8 mouse cellular contexts compared by ENCODE assay signal in the genomic region with DNA sequence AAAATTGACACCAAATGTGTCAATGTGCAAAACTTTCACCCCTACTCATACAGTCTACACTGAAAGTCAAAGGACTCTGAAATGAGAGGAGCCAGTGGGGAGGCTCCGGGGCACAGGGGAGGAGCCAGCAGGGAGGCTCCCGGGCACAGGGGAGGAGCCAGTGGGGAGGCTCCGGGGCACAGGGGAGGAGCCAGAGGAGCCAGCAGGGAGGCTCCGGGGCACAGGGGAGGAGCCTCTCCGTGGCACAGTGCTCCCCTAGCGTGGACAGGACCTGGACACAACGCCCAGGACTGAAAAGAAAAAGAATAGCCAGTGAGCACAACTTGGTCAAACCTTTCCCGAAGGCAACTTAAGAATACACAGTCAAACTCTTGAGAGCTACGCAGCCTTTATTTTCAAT. TPM values are rescaled to one million over a fixed set of nuclear protein-coding genes. Genes with fewer than 3 reads are reported as not detected.
DNase-seq lines count a peak whose midpoint lies in the region; ATAC-seq and TF ChIP-seq lines count a peak whose summit lies in the region.

No protein-coding gene starts in this region.

- peak; percentile 53; the same call in 1 of the 2 replicates for ATAC-seq in forebrain, embryonic 12.5 days (ENCODE audit: low FRiP score)
- no peak for ATAC-seq in forebrain, postnatal 0 days
- peak; percentile 77; the same call in 1 of the 2 replicates for ATAC-seq in heart, postnatal 0 days (ENCODE audit: insufficient read depth, low read depth)
- ATAC-seq in liver, embryonic 15.5 days (ENCODE audit: insufficient read depth) = peak; percentile 100

- no peak for DNase-seq in forebrain, postnatal 0 days
- DNase-seq in MEL-GATA-1-ER (ENCODE audit: extremely low read depth, low read depth) = peak; percentile 51
- no peak for DNase-seq in heart, postnatal 0 days (ENCODE audit: low spot score)
- DNase-seq in yolk sac, embryonic 10.5 days (ENCODE audit: low spot score) = peak; percentile 24
- DNase-seq in right cerebral cortex, postnatal 10 days (ENCODE audit: low spot score in 2 of 2) = no peak
- DNase-seq in gastrocnemius, postnatal 36 days = no peak

- no peaks in the 10 kb centered on the region for H3K27me3 ChIP-seq in forebrain, embryonic 12.5 days
- H3K27me3 ChIP-seq in forebrain, postnatal 0 days (ENCODE audit: insufficient read depth, low read length) = no peaks in the 10 kb centered on the region
- no peaks in the 10 kb centered on the region for H3K27me3 ChIP-seq in heart, postnatal 0 days (ENCODE audit: control insufficient read depth, insufficient read depth, low read length)
- H3K27me3 ChIP-seq in liver, embryonic 15.5 days = no peaks in the 10 kb centered on the region

- no peak overlapping the region for H3K4me3 ChIP-seq in forebrain, embryonic 12.5 days (replicated peaks)
- H3K4me3 ChIP-seq in forebrain, postnatal 0 days (ENCODE audit: low read depth, low read length) = no peak overlapping the region
- H3K4me3 ChIP-seq in heart, postnatal 0 days (ENCODE audit: low read depth, low read length) = no peak overlapping the region
- H3K4me3 ChIP-seq in liver, embryonic 15.5 days (replicated peaks) = peak overlapping the region; percentile 26

- H3K4me1 ChIP-seq in forebrain, embryonic 12.5 days = no peaks in the 10 kb centered on the region
- no peaks in the 10 kb centered on the region for H3K4me1 ChIP-seq in forebrain, postnatal 0 days (ENCODE audit: insufficient read depth)
- no peaks in the 10 kb centered on the region for H3K4me1 ChIP-seq in heart, postnatal 0 days (ENCODE audit: control insufficient read depth, insufficient read depth)
- H3K4me1 ChIP-seq in liver, embryonic 15.5 days (replicated peaks) = peaks cover 21% of the 10 kb centered on the region

- WGBS in forebrain, embryonic 12.5 days = 26% methylated on average over 9 of the region's 9 CpGs
- WGBS in forebrain, postnatal 0 days = 31% methylated on average over 9 of the region's 9 CpGs
- 38% methylated on average over 9 of the region's 9 CpGs for WGBS in heart, postnatal 0 days
- 18% methylated on average over 9 of the region's 9 CpGs for WGBS in liver, embryonic 15.5 days (ENCODE audit: insufficient replicate concordance)

- intact Hi-C loops in gastrocnemius, postnatal 36 days (cut with DNase I) = no loop called here

- no peak for TF ChIP-seq EP300 in heart, postnatal 0 days (IDR thresholded peaks at IDR 0.05; ENCODE audit: low read depth)

- H3K36me3 ChIP-seq in forebrain, embryonic 12.5 days (replicated peaks) = no peaks in the 10 kb centered on the region
- H3K36me3 ChIP-seq in forebrain, postnatal 0 days (ENCODE audit: insufficient read depth) = no peaks in the 10 kb centered on the region
- no peaks in the 10 kb centered on the region for H3K36me3 ChIP-seq in heart, postnatal 0 days (replicated peaks; ENCODE audit: control insufficient read depth, insufficient read depth, low read length)
- H3K36me3 ChIP-seq in liver, embryonic 15.5 days (replicated peaks) = no peaks in the 10 kb centered on the region

- TF ChIP-seq CTCF in forebrain, postnatal 0 days (IDR thresholded peaks at IDR 0.05; ENCODE audit: low read depth) = no peak
- no peak for TF ChIP-seq CTCF in heart, postnatal 0 days (IDR thresholded peaks at IDR 0.05; ENCODE audit: low read depth)

- H3K27ac ChIP-seq in forebrain, embryonic 12.5 days = no peak overlapping the region
- no peak overlapping the region for H3K27ac ChIP-seq in forebrain, postnatal 0 days (ENCODE audit: low read depth, low read length)
- H3K27ac ChIP-seq in heart, postnatal 0 days (ENCODE audit: low read depth) = no peak overlapping the region
- no peak overlapping the region for H3K27ac ChIP-seq in liver, embryonic 15.5 days (replicated peaks)

- no peaks in the 10 kb centered on the region for H3K9me3 ChIP-seq in forebrain, embryonic 12.5 days
- H3K9me3 ChIP-seq in forebrain, postnatal 0 days (ENCODE audit: low read length) = no peaks in the 10 kb centered on the region
- H3K9me3 ChIP-seq in heart, postnatal 0 days (replicated peaks; ENCODE audit: control insufficient read depth, low read length) = no peaks in the 10 kb centered on the region
- H3K9me3 ChIP-seq in liver, embryonic 15.5 days (replicated peaks) = no peaks in the 10 kb centered on the region

- no peak overlapping the region for H3K4me2 ChIP-seq in forebrain, embryonic 12.5 days
- H3K4me2 ChIP-seq in forebrain, postnatal 0 days (ENCODE audit: low read depth) = no peak overlapping the region
- 0 out of 2 replicates have a peak overlapping the region, but pooled peaks have one; percentile 31 for H3K4me2 ChIP-seq in heart, postnatal 0 days (ENCODE audit: low read depth, low read length)
- H3K4me2 ChIP-seq in liver, embryonic 15.5 days = peak overlapping the region; percentile 56

- no peak overlapping the region for H3K9ac ChIP-seq in forebrain, embryonic 12.5 days
- H3K9ac ChIP-seq in forebrain, postnatal 0 days = no peak overlapping the region
- no peak overlapping the region for H3K9ac ChIP-seq in heart, postnatal 0 days (replicated peaks; ENCODE audit: low read depth, low read length)
- no peak overlapping the region; the same call in 1 of the 2 replicates for H3K9ac ChIP-seq in liver, embryonic 15.5 days

RNA-seq across cellular contexts. Expression of a gene that starts 20.2 kb away (rescaled TPM):
- 8.5 and 10.5 TPM in 2 replicates for polyA plus RNA-seq in forebrain, embryonic 12.5 days (2016; fragmentation: Nextera tagmentation; extraction: Ambion mirVana)
- total RNA-seq in forebrain, postnatal 0 days (2014; rRNA removed) = 2.1 and 3.0 TPM in 2 replicates
- polyA plus RNA-seq in forebrain, postnatal 0 days (2015; fragmentation: Nextera tagmentation; extraction: Ambion mirVana) = 2.4 and 2.5 TPM in 2 replicates
- total RNA-seq in heart, postnatal 0 days (2014; rRNA removed; ENCODE audit: low replicate concordance) = not detected in 2 replicates
- 6.6 and 7.5 TPM in 2 replicates for polyA plus RNA-seq in heart, postnatal 0 days (2015; fragmentation: Nextera tagmentation; extraction: Ambion mirVana)
- polyA plus RNA-seq in liver, embryonic 15.5 days (2015; fragmentation: Nextera tagmentation; extraction: Ambion mirVana) = 4.7 and 6.8 TPM in 2 replicates
- total RNA-seq in gastrocnemius, postnatal 36 days (2021) = 1 to 10 TPM; 1.6 to 2.3 TPM

RNA-seq across cellular contexts. Expression of a gene that starts 38.5 kb away (rescaled TPM):
- 1.5 and 2.5 TPM in 2 replicates for polyA plus RNA-seq in forebrain, embryonic 12.5 days (2016; fragmentation: Nextera tagmentation; extraction: Ambion mirVana)
- total RNA-seq in forebrain, postnatal 0 days (2014; rRNA removed) = 0.29 TPM in 1 of 2 replicates, not detected in the other
- polyA plus RNA-seq in forebrain, postnatal 0 days (2015; fragmentation: Nextera tagmentation; extraction: Ambion mirVana) = 0.33 and 2.1 TPM in 2 replicates
- total RNA-seq in heart, postnatal 0 days (2014; rRNA removed; ENCODE audit: low replicate concordance) = 0.38 TPM in 1 of 2 replicates, not detected in the other
- 0.11 and 0.22 TPM in 2 replicates for polyA plus RNA-seq in heart, postnatal 0 days (2015; fragmentation: Nextera tagmentation; extraction: Ambion mirVana)
- polyA plus RNA-seq in liver, embryonic 15.5 days (2015; fragmentation: Nextera tagmentation; extraction: Ambion mirVana) = 0.22 and 0.28 TPM in 2 replicates
- total RNA-seq in gastrocnemius, postnatal 36 days (2021) = not detected

Comparison
In these comparisons a context has a peak if more than half of its experiments do, and no peak if none do; other contexts are left out.
1. H3K4me2 ChIP-seq: peak in heart, postnatal 0 days (single experiment) and liver, embryonic 15.5 days (single experiment); none in forebrain, embryonic 12.5 days (single experiment) and forebrain, postnatal 0 days (single experiment).
2. DNase-seq: peak in MEL-GATA-1-ER (single experiment) and yolk sac, embryonic 10.5 days (single experiment); none in forebrain, postnatal 0 days (single experiment), heart, postnatal 0 days (single experiment), right cerebral cortex, postnatal 10 days (0 of 2) and gastrocnemius, postnatal 36 days (0 of 2).